Mouse (Mus musculus): ENCODE data around the gene Pla2g2f. TPM values are rescaled to one million over a fixed set of nuclear protein-coding genes. Genes with fewer than 3 reads are reported as not detected.

The Pla2g2f gene
- not detected for polyA plus RNA-seq (2012; fragmentation: generic; extraction: Trizol)

GRCm38 (mm10) chr4:138757416-138757815, at the start of gene Pla2g2f:
Gene Pla2g2f (minus strand): TSS chr4:138757626.

GRCm38 (mm10) chr4:138775435-138775834, 18.0 kb upstream of the Pla2g2f start, which contains the start of gene Pla2g2d:
Gene Pla2g2d (plus strand): TSS chr4:138775735.

GRCm38 (mm10) chr4:138737031-138737430, 20.4 kb downstream of the Pla2g2f start, which contains the start of gene Ubxn10:
Gene Ubxn10 (minus strand): TSS chr4:138737167.

GRCm38 (mm10) chr4:138724354-138725126, 32.9 kb downstream of the Pla2g2f start, which contains the start of gene Pla2g2c:
Gene Pla2g2c (plus strand): TSS chr4:138724792.

Other genes with a start within 250 kb of the Pla2g2f start
- not detected for gene Vwa5b1, start 121.7 kb downstream of the Pla2g2f start, polyA plus RNA-seq (2012; fragmentation: generic; extraction: Trizol)
- not detected for gene Pla2g2c, start 32.8 kb downstream of the Pla2g2f start, polyA plus RNA-seq (2012; fragmentation: generic; extraction: Trizol)
- not detected for gene Ubxn10, start 20.5 kb downstream of the Pla2g2f start, polyA plus RNA-seq (2012; fragmentation: generic; extraction: Trizol)
- not detected for gene Pla2g2d, start 18.1 kb upstream of the Pla2g2f start, polyA plus RNA-seq (2012; fragmentation: generic; extraction: Trizol)
- under 1 TPM in 1 of 2 experiments, not detected in 1; 0.26 TPM for gene Pla2g5, start 105.9 kb upstream of the Pla2g2f start, polyA plus RNA-seq (2012; fragmentation: generic; extraction: Trizol)
- gene Gm13030, start 116.3 kb upstream of the Pla2g2f start, polyA plus RNA-seq (2012; fragmentation: generic; extraction: Trizol): not detected
- gene Pla2g2e, start 120.3 kb upstream of the Pla2g2f start, polyA plus RNA-seq (2012; fragmentation: generic; extraction: Trizol): under 1 TPM in 1 of 2 experiments, not detected in 1; 0.20 TPM
- gene Otud3, start 156.3 kb upstream of the Pla2g2f start, polyA plus RNA-seq (2012; fragmentation: generic; extraction: Trizol): 1 to 10 TPM; 2.9 to 3.7 TPM
- gene Rnf186, start 209.5 kb upstream of the Pla2g2f start, polyA plus RNA-seq (2012; fragmentation: generic; extraction: Trizol): not detected
- gene Tmco4, start 215.3 kb upstream of the Pla2g2f start, polyA plus RNA-seq (2012; fragmentation: generic; extraction: Trizol): 1 to 10 TPM; 2.8 to 5.1 TPM